Mouse (Mus musculus) forebrain, embryonic 14.5 days (tissue): ENCODE data around the gene Med24. TPM values are rescaled to one million over a fixed set of nuclear protein-coding genes. Genes with fewer than 3 reads are reported as not detected.
A peak's percentile ranks its signal among the peaks of the same experiment; 100 is the strongest.

Experiments used
- ATAC-seq: fragments of 200-750 bp; cut with Nextera tagmentation; 2 replicates; pipeline ENCODE4 v1.8.0; 2017; ENCODE audit warnings: mild to moderate bottlenecking, moderate library complexity
- DNase-seq: peaks from one replicate; pipeline ENCODE4 v3.0.0-alpha.2; 2015; ENCODE audit warnings: low spot score
- H3K27ac ChIP-seq: fragments of 300-500 bp; sonication (generic); 2 replicates; pipeline ENCODE4 v1.5.1; 2014; ENCODE audit warnings: low read depth, mild to moderate bottlenecking, control low read depth, low read length, moderate library complexity
- H3K27me3 ChIP-seq: fragments of 300-500 bp; sonication (generic); replicated peaks from 2 replicates; pipeline ENCODE4 v1.6.1; 2014; ENCODE audit warnings: low read length, control low read depth, mixed read lengths; ENCODE audit not compliant: control insufficient read depth, insufficient read depth
- H3K36me3 ChIP-seq: fragments of 300-500 bp; sonication (generic); 2 replicates; pipeline ENCODE4 v1.6.1; 2014; ENCODE audit warnings: low read length, control low read depth; ENCODE audit not compliant: control insufficient read depth, insufficient read depth
- H3K4me1 ChIP-seq: fragments of 300-500 bp; sonication (generic); 2 replicates; pipeline ENCODE4 v1.6.1; 2014; ENCODE audit warnings: antibody characterized with exemption, low read length, control low read depth; ENCODE audit not compliant: control insufficient read depth, insufficient read depth
- H3K4me2 ChIP-seq: fragments of 300-500 bp; sonication (generic); 2 replicates; pipeline ENCODE4 v1.6.1; 2014; ENCODE audit warnings: mild to moderate bottlenecking, control low read depth, low read length
- H3K4me3 ChIP-seq: fragments of 300-500 bp; sonication (generic); 2 replicates; pipeline ENCODE4 v1.5.1; 2014; ENCODE audit warnings: low read depth, low read length, control low read depth
- H3K9ac ChIP-seq: fragments of 300-500 bp; sonication (generic); 2 replicates; pipeline ENCODE4 v1.6.1; 2014; ENCODE audit warnings: mild to moderate bottlenecking, low read length, control low read depth, moderate library complexity
- H3K9me3 ChIP-seq: fragments of 300-500 bp; sonication (generic); replicated peaks from 2 replicates; pipeline ENCODE4 v1.6.1; 2016; ENCODE audit warnings: low read length, control low read depth, mixed read lengths; ENCODE audit not compliant: control insufficient read depth
- WGBS: fragments of 180-500 bp; shearing (Covaris S2); extraction: QIAGEN DNeasy Blood & Tissue Kit; methylation state at CpG from one replicate; pipeline ENCODE4 v1.1.7; 2014; 5-methylcytosine and 5-hydroxymethylcytosine counted together
- polyA plus RNA-seq: library from polyadenylated mRNA; unstranded; fragments of >200 nt; fragmentation: Nextera tagmentation; extraction: Ambion mirVana; gene quantifications from 2 replicates; pipeline ENCODE4 v1.2.1, GENCODE M21; 2014

Gene Med24
- polyA plus RNA-seq, 1 experiment from 2014 or later, result 76.0 TPM

- peak overlapping the region; percentile 97 for H3K9ac ChIP-seq
- peak overlapping the region; percentile 90 for H3K4me3 ChIP-seq
- peak overlapping the region; percentile 98 for H3K27ac ChIP-seq
- WGBS, result 3% methylated on average over 9 of the region's 9 CpGs
- ATAC-seq (no peak), DNase-seq (peak; percentile 68)
- H3K4me1 ChIP-seq, result peaks cover 73% of the 10 kb centered on the region
- no peaks in the 10 kb centered on the region for H3K27me3 ChIP-seq
- no peaks in the 10 kb centered on the region for H3K9me3 ChIP-seq
- peak overlapping the region; percentile 84 for H3K4me2 ChIP-seq
- H3K36me3 ChIP-seq, result no peaks in the 10 kb centered on the region
Observed at GRCm38 (mm10) chr11:98743655-98744345, 14.6 kb upstream of the Med24 start.

DNA sequence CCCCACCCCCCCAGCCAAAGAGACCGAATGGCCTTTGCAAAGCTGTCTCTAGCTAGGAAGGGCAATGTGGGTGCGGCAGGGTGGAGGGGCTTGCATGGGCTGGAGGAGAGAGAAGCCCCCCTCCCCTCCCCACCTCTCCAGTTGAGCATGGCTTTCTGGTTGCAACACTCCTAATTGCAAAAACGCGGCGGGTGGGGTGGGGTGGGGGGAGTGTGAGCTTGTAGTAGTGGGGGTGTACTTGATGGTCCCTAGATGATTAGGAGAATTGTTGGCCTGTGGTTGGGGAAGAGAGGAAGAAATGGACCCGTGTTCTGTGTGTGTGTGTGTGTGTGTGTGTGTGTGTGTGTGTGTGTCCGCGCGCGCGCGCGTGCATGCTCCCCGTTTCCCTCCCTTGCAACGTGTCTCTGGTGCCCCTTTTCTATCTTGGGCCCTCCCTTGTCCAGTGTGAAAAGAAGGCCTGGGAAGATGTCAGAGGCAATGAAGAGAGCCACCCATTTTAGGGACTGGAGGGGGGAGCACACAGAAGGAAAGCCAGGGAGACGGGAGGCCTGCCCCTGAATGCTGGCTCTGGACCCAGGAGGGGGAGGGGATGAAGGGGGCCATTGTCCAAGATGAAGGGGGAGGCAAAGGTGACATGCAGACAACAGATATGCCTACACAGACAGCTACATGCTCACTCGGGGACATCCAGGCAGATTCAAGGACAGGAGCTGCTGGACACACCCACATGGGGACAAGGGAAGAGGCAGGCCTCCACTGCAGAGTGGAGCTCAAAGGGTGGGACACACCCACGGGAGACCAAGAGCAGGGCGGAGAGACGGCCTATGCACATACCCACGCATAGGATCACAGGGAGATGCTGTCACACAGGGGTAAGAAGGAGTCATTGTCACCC is 13.4 kb upstream of the Med24 start:
- H3K9me3 ChIP-seq, result no peaks in the 10 kb centered on the region

GRCm38 (mm10) chr11:98741622-98742396 is 12.6 kb upstream of the Med24 start:
- WGBS, result under 1% methylated on average over 78 of the region's 86 CpGs
- peak overlapping the region; percentile 97 for H3K9ac ChIP-seq
- H3K36me3 ChIP-seq, result no peaks in the 10 kb centered on the region
- H3K27ac ChIP-seq, result peak overlapping the region; percentile 98
- DNase-seq (peak; percentile 90), ATAC-seq (peak; percentile 76)
- no peaks in the 10 kb centered on the region for H3K27me3 ChIP-seq
- peak overlapping the region; percentile 90 for H3K4me3 ChIP-seq
- H3K9me3 ChIP-seq, result no peaks in the 10 kb centered on the region
- peaks cover 61% of the 10 kb centered on the region for H3K4me1 ChIP-seq
- H3K4me2 ChIP-seq, result peak overlapping the region; percentile 84

More for the DNA sequence above, 13.4 kb upstream of the Med24 start:
- DNase-seq (peak; percentile 61), ATAC-seq (peak; percentile 3; the same call in 1 of the 2 replicates)
- Histone ChIP-seq H3K4me1 (peaks cover 66% of the 10 kb centered on the region), H3K36me3 (no peaks in the 10 kb centered on the region), H3K9ac (peak overlapping the region; percentile 97), H3K4me2 (peak overlapping the region; percentile 84), H3K27me3 (no peaks in the 10 kb centered on the region), H3K27ac (peak overlapping the region; percentile 98), H3K4me3 (peak overlapping the region; percentile 90)
- under 1% methylated on average over 21 of the region's 21 CpGs for WGBS

GRCm38 (mm10) chr11:98741051-98741620 is 11.9 kb upstream of the Med24 start:
- peak overlapping the region; percentile 98 for H3K27ac ChIP-seq

DNA sequence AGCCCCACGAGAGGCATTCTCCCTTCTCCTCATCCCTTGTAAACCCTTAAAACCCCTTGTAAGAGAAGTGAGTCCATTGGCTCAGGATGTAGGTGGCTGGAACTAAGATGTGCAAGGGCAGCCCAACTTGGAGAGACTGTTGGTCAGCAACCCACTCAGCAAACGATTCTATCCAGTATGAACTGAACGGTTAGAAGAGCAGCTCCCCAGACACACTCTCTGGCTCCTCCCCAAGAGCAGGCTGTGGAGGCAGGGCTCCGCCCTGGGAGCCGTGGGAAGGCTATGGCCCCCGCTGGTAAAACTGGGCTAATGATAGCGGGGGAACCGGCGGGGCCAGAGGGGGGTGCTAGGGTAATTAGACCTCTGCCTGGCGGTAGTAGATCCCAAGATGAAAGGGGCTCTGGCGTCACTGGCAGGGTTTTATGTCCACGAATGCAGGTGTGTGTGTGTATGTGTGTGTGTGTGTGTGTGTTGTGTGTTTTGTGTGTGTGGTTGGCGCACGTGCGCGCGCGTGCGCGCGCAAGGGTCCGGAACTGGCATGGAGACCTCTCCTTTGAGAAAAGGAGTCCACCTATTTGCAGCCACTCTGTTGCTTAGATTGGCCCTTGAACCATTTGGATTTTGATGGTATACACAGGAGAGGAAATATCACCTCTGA is 11.3 kb upstream of the Med24 start, which contains the start of gene Thra:
Thra (plus strand) TSS at position 246 of the 658 bp plus-strand sequence.
- Histone ChIP-seq H3K4me3 (peak within 1 kb of the TSS; percentile 90), H3K36me3 (no peaks in the 10 kb centered on the region), H3K9me3 (no peaks in the 10 kb centered on the region), H3K9ac (peak within 1 kb of the TSS; percentile 97), H3K4me2 (peak within 1 kb of the TSS; percentile 84), H3K4me1 (peaks cover 48% of the 10 kb centered on the region), H3K27me3 (no peaks in the 10 kb centered on the region), H3K27ac (peak within 1 kb of the TSS; percentile 98)
- DNase-seq (peak; percentile 82), ATAC-seq (peak; percentile 63)
- 0% methylated on average over 22 of the region's 22 CpGs for WGBS

More at GRCm38 (mm10) chr11:98741051-98741620, 11.9 kb upstream of the Med24 start:
- H3K4me1 ChIP-seq, result peaks cover 55% of the 10 kb centered on the region
- H3K4me3 ChIP-seq, result peak overlapping the region; percentile 90
- H3K4me2 ChIP-seq, result peak overlapping the region; percentile 84
- no peaks in the 10 kb centered on the region for H3K27me3 ChIP-seq
- H3K9ac ChIP-seq, result peak overlapping the region; percentile 97
- ATAC-seq, result peak; percentile 1; the same call in 1 of the 2 replicates
- WGBS, result 1% methylated on average over 17 of the region's 17 CpGs
- peak; percentile 48 for DNase-seq
- H3K36me3 ChIP-seq, result no peaks in the 10 kb centered on the region
- no peaks in the 10 kb centered on the region for H3K9me3 ChIP-seq

DNA sequence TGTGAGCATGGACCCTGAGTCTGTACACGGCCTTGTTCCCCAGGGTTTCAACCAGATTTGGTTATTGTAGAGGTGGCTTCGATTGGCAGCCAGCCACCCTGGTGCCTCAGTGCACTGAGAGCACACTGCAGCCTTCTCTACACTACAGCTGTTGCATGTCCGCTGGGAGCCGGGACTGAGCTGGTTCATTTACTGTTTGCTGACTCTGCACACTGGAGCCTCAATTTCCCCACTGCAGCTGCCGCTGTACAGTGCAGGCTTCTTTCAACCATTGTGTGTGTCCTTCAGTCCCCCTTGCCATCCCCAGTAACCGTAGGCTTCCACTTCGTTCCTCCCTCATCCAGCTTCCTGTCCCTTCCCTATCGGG is 10.8 kb upstream of the Med24 start:
- peak overlapping the region; percentile 90 for H3K4me3 ChIP-seq
- peak overlapping the region; percentile 84 for H3K4me2 ChIP-seq
- H3K9me3 ChIP-seq, result no peaks in the 10 kb centered on the region
- ATAC-seq (peak; percentile 14), DNase-seq (peak; percentile 64)
- peaks cover 43% of the 10 kb centered on the region for H3K4me1 ChIP-seq
- no peaks in the 10 kb centered on the region for H3K36me3 ChIP-seq
- H3K27me3 ChIP-seq, result no peaks in the 10 kb centered on the region
- peak overlapping the region; percentile 97 for H3K9ac ChIP-seq
- 5% methylated on average over 8 of the region's 8 CpGs for WGBS
- peak overlapping the region; percentile 98 for H3K27ac ChIP-seq

DNA sequence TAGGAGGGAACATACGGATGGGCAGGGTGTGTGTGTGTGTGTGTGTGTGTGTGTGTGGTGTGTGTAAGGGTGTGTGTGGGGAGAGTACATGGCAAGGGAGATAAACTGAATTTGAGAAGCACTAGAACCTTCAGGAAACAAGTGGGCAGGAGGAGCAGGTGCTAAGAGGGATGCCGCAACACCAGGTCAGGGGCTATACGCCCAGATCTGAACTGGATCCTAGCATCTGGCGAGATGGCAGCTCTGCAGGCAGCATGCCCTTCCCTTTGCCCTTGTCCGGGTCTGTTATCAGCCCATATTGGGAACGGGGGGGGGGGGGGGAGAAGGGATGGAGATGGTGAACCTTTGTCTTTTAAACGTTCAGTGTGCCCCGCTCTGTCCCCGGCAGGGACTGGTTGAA is 9.7 kb upstream of the Med24 start:
- WGBS, result 68% methylated on average over 9 of the region's 9 CpGs
- H3K27ac ChIP-seq, result peak overlapping the region; percentile 87
- H3K4me3 ChIP-seq, result no peak overlapping the region
- peak overlapping the region; percentile 29; the same call in 1 of the 2 replicates for H3K9ac ChIP-seq
- H3K4me1 ChIP-seq, result peaks cover 33% of the 10 kb centered on the region
- no peaks in the 10 kb centered on the region for H3K27me3 ChIP-seq
- peak overlapping the region; percentile 21; the same call in 1 of the 2 replicates for H3K4me2 ChIP-seq
- H3K9me3 ChIP-seq, result no peaks in the 10 kb centered on the region; the same call in 1 of the 2 replicates
- no peaks in the 10 kb centered on the region for H3K36me3 ChIP-seq
- no peak for ATAC-seq
- no peak for DNase-seq
